Mouse (Mus musculus) CH12.LX (cell line): ENCODE measurements around the gene Gm4131.

Experiments
- GABPA ChIP-seq: IDR thresholded peaks from 2 replicates; pipeline ENCODE4 v1.6.1; 2012; ENCODE audit warnings: low read depth, low read length, improper control_type of control experiment, inconsistent platforms; ENCODE audit not compliant: insufficient replicate concordance
- MAFK ChIP-seq: IDR thresholded peaks from 2 replicates; pipeline ENCODE4 v1.6.1; 2011; ENCODE audit warnings: low read length, improper control_type of control experiment; ENCODE audit not compliant: insufficient replicate concordance
- POLR2A ChIP-seq: IDR thresholded peaks from 2 replicates; pipeline ENCODE4 v1.6.1; 2011; ENCODE audit warnings: low read depth, mild to moderate bottlenecking, improper control_type of control experiment, low read length
- ZNF384 ChIP-seq: IDR thresholded peaks from 2 replicates; pipeline ENCODE4 v1.6.1; 2012; ENCODE audit warnings: low read depth, low read length, improper control_type of control experiment, inconsistent platforms

DNA sequence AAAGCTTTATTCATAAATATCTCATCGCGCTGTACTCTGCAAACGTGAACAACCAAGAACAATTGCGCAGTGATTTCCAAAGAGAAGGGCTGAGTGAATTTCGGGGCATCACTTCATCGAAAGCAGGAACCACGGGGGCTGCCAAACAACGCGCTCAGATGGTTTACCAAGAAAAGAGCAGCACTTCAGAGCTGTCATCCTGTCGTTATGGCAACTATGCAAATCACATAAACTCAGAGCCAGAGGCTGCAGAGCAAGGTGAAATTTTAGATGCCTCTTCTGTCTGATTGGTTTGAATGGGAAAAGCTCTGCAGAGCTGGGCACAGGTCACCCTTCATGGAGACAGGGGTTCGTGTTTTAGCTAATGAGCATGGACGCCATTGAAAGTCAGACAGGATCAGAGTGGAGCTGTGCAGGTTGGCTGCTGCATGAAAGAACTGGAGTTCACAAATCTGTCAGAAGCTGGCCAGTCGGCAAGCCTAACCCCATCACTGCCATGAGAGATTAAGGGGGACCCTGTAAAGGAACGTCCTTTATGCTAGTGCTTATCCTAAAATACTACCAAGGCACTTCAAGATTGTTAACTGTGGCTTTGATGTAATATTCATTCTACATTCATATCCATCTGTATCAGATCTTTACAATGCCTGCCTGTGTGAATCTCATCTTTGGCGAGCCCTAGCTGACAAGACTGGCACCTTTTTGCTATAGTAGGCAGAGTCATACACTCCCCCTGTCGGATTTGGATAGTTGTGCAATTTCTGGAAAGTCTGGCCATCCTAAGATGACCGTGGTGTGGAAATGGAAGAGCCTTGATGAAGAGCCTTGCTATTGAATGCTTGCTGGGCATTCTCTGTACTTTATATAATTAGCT, 4.6 kb downstream of the Gm4131 start:
- no peak for TF ChIP-seq POLR2A
- TF ChIP-seq MAFK, result no peak
- TF ChIP-seq GABPA, result no peak
- TF ChIP-seq ZNF384, result no peak
